Mouse (Mus musculus): ENCODE results near the gene Dync2h1. TPM values are rescaled to one million over a fixed set of nuclear protein-coding genes. Genes with fewer than 3 reads are reported as not detected.

Dync2h1 gene
- polyA plus RNA-seq, 1 experiment from 2014 or later = 23.6 TPM

DNA sequence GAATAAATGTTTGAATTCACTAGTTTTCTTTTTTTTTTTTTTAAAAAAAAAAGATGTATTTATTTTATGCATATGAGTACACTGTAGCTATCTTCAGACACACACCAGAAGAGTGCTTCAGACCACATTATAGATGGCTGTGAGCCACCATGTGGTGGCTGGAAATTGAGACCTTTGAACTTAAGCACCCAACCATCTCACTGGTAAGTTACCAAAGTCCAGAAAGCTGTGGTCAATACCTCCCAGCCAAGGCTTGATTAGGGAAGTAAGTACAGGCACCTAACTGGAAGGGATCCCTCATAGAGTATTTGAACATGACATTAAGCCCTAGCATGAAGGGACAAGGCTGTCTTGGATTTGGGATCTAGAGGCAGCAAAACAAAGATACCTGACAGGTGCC, 292.9 kb downstream of the Dync2h1 start:
- Histone ChIP-seq H3K9ac (no peak overlapping the region), H3K27ac (no peak overlapping the region), H3K4me2 (replicated peaks) (no peak overlapping the region), H3K4me1 (replicated peaks; ENCODE audit: control insufficient read depth, insufficient read depth, low read length) (no peaks in the 10 kb centered on the region), H3K9me3 (ENCODE audit: control insufficient read depth, low read length) (no peaks in the 10 kb centered on the region), H3K36me3 (replicated peaks; ENCODE audit: control insufficient read depth, insufficient read depth) (no peaks in the 10 kb centered on the region), H3K27me3 (ENCODE audit: control insufficient read depth, insufficient read depth, low read length) (no peaks in the 10 kb centered on the region), H3K4me3 (replicated peaks; ENCODE audit: low read length) (no peak overlapping the region)
- ATAC-seq (ENCODE audit: low FRiP score) (no peak), DNase-seq (ENCODE audit: low spot score) (no peak)

DNA sequence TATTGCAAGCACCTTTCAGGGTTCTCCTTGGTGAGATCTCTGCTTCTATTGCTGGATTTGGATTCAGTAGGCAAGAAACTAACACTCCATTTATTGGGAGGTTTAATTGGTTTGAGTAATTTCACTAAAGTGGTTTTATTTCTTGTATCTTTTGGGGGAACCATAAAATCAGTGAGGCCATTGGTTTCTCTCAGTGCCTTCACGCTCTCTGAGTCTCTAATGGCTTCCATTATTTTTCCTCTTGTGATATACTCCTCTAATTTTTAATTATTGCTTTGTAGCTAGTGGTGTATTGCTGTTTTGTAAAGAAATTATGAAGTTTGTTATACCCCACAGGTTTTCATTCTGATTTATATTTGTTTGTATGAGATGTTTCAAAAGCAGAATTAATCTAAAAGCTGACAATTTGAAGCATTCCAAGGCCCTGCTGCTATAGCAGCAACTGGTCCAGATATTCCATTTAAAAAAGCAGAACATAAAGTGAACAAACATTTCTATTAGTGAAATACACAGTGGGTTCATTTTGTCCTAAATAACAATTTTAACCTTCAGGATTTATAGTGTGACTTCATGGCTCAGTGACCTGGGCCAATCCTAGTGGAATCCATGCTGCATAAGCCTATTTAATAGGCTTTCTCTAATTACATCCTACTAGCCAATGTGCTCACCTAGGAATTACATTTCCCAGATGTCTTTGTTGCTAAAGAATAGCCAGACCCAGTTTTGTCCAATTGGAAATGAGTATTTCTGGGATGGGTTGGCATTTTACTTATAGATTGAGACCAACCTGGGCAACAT, 302.9 kb downstream of the Dync2h1 start:
- Histone ChIP-seq H3K36me3 (replicated peaks; ENCODE audit: control insufficient read depth, insufficient read depth) (no peaks in the 10 kb centered on the region), H3K4me1 (replicated peaks; ENCODE audit: control insufficient read depth, insufficient read depth, low read length) (no peaks in the 10 kb centered on the region), H3K9me3 (ENCODE audit: control insufficient read depth, low read length) (no peaks in the 10 kb centered on the region), H3K4me2 (replicated peaks) (no peak overlapping the region), H3K4me3 (replicated peaks; ENCODE audit: low read length) (no peak overlapping the region), H3K27ac (no peak overlapping the region), H3K9ac (no peak overlapping the region), H3K27me3 (ENCODE audit: control insufficient read depth, insufficient read depth, low read length) (no peaks in the 10 kb centered on the region)
- 74% methylated on average over 1 of the region's 1 CpGs for WGBS
- DNase-seq (ENCODE audit: low spot score) (no peak), ATAC-seq (ENCODE audit: low FRiP score) (no peak)

Other genes with a start within 250 kb of the Dync2h1 start
- gene Dcun1d5, start 74 bp upstream of the Dync2h1 start, polyA plus RNA-seq (2014; fragmentation: Nextera tagmentation; extraction: Ambion mirVana) = 119 and 120 TPM in 2 replicates
- gene Mmp13, start 88.1 kb upstream of the Dync2h1 start, polyA plus RNA-seq (2014; fragmentation: Nextera tagmentation; extraction: Ambion mirVana) = not detected in 2 replicates
- not detected in 2 replicates for gene Mmp12, start 159.9 kb upstream of the Dync2h1 start, polyA plus RNA-seq (2014; fragmentation: Nextera tagmentation; extraction: Ambion mirVana)
- not detected in 2 replicates for gene Mmp1b, start 203.6 kb upstream of the Dync2h1 start, polyA plus RNA-seq (2014; fragmentation: Nextera tagmentation; extraction: Ambion mirVana)